Mouse (Mus musculus): ENCODE measurements around the gene Irf8.

DNA sequence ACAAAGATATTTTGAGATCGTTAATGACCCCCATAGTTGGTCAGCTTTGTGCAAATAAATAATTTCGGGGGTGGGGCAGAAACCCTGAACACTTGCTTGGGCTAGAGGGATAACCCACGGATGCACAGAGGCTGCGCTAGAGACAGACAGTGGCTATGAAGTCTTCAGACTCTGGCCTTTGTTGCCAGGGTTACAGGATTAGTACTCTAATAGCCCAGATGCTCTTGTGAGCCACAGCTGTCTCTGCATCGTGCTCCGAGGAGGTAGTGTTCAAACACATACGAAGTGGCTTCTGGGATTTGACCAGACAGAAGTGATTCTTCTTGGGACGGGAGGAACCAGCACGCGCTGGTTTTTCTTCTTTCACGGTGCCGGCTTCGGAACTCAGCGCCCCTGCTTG, 4.6 kb upstream of the Irf8 start:
- no peak for TF ChIP-seq CTCF (IDR thresholded peaks at IDR 0.05; ENCODE audit: low read depth)
- no peak for TF ChIP-seq EP300 (IDR thresholded peaks at IDR 0.05; ENCODE audit: low read depth)
